ENCODE assay signal across 9 mouse cellular contexts in the genomic region with DNA sequence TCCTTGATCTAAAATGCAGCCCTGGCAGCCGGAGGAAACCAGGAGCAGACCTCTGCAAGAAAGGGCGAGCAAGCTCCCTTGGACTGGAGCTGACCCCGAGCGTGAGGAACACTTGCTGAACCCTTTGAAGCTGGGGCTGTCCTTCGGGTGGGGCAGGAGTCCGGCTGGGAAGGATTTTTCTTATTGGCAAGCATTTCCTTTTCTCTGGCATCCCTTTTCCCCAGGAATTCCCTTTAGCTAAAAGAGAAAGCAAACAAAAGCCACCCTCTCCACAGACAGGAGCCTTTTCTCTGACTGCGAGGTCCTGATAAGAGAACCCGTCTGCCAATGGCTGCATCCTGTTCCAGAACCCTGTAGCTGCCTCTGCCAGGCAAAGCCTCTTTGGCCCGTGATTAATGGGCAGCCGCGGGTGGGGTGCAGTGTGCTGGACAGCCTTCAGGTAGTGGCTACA.
DNase-seq lines count a peak whose midpoint lies in the region; ATAC-seq and TF ChIP-seq lines count a peak whose summit lies in the region.
"Had no signal": no experiment of that assay in that cellular context is flagged by ENCODE, and none has a peak within 500 bp of the region (broad histone marks: within the 10 kb centered on the region; RNA-seq: fewer than 3 reads in every experiment).

No protein-coding gene starts in this region.

- H3K27ac ChIP-seq in intestine, embryonic 15.5 days, result no peak overlapping the region
- no peak overlapping the region for H3K27ac ChIP-seq in intestine, postnatal 0 days (ENCODE audit: low read depth, low read length)
- H3K27ac ChIP-seq in lung, postnatal 0 days (ENCODE audit: low read length), result peak overlapping the region; percentile 87
- no peak overlapping the region for H3K27ac ChIP-seq in cerebellum, adult 2 months (ENCODE audit: insufficient read depth, low read length)
- H3K27ac ChIP-seq: macrophage had no signal

- peak; percentile 45; the same call in 1 of the 2 replicates for ATAC-seq in intestine, embryonic 15.5 days
- no peak for ATAC-seq in intestine, postnatal 0 days
- peak; percentile 92 for ATAC-seq in lung, postnatal 0 days

- WGBS in intestine, embryonic 15.5 days, result 32% methylated on average over 11 of the region's 11 CpGs
- 23% methylated on average over 11 of the region's 11 CpGs for WGBS in intestine, postnatal 0 days
- WGBS in lung, postnatal 0 days, result 11% methylated on average over 11 of the region's 11 CpGs
- 29% methylated on average over 11 of the region's 11 CpGs for WGBS in cerebellum, adult 2 months

- H3K4me3 ChIP-seq in intestine, embryonic 15.5 days (replicated peaks), result no peak overlapping the region
- H3K4me3 ChIP-seq in intestine, postnatal 0 days (ENCODE audit: low read depth, low read length), result no peak overlapping the region
- no peak overlapping the region for H3K4me3 ChIP-seq in lung, postnatal 0 days (ENCODE audit: low read depth, low read length)
- H3K4me3 ChIP-seq in cerebellum, adult 2 months (replicated peaks; ENCODE audit: insufficient read depth, low read depth, low read length), result no peak overlapping the region

- no peak overlapping the region for H3K4me2 ChIP-seq in intestine, embryonic 15.5 days (replicated peaks)
- no peak overlapping the region; the same call in 1 of the 2 replicates for H3K4me2 ChIP-seq in intestine, postnatal 0 days (replicated peaks; ENCODE audit: low read depth)
- peak overlapping the region; percentile 20 for H3K4me2 ChIP-seq in lung, postnatal 0 days (replicated peaks; ENCODE audit: low read depth, low read length)

- no peaks in the 10 kb centered on the region for H3K27me3 ChIP-seq in intestine, embryonic 15.5 days (replicated peaks)
- H3K27me3 ChIP-seq in intestine, postnatal 0 days (replicated peaks; ENCODE audit: control insufficient read depth, insufficient read depth, low read length), result no peaks in the 10 kb centered on the region
- H3K27me3 ChIP-seq in lung, postnatal 0 days (replicated peaks; ENCODE audit: insufficient read depth, low read length), result no peaks in the 10 kb centered on the region
- no peaks in the 10 kb centered on the region; the same call in 1 of the 2 replicates for H3K27me3 ChIP-seq in cerebellum, adult 2 months (ENCODE audit: control insufficient read depth, insufficient read depth, low read length)

- no peaks in the 10 kb centered on the region for H3K36me3 ChIP-seq in intestine, embryonic 15.5 days
- H3K36me3 ChIP-seq in intestine, postnatal 0 days (ENCODE audit: control insufficient read depth, insufficient read depth), result no peaks in the 10 kb centered on the region
- no peaks in the 10 kb centered on the region for H3K36me3 ChIP-seq in lung, postnatal 0 days (ENCODE audit: insufficient read depth, low read length)

- peak; percentile 30 for DNase-seq in adrenal gland, postnatal 10 days
- DNase-seq in heart, postnatal 14 days, result peak; percentile 28 to 59
- DNase-seq in lung, postnatal 0 days (ENCODE audit: low spot score), result peak; percentile 83
- DNase-seq in B cell, adult 2 months, result no peak
- no peak for DNase-seq in left cerebral cortex, postnatal 25 days (ENCODE audit: low spot score in 2 of 2)
- DNase-seq in cerebellum, adult 2 months, result no peak

- intact Hi-C loops in heart, postnatal 14 days (cut with DNase I), result no loop called here
- intact Hi-C loops in left cerebral cortex, postnatal 25 days (cut with DNase I), result no loop called here

- H3K4me1 ChIP-seq in intestine, embryonic 15.5 days (replicated peaks), result peaks cover 9% of the 10 kb centered on the region
- no peaks in the 10 kb centered on the region for H3K4me1 ChIP-seq in intestine, postnatal 0 days (replicated peaks; ENCODE audit: control insufficient read depth, insufficient read depth, low read length)
- peaks cover 5% of the 10 kb centered on the region; the same call in 1 of the 2 replicates for H3K4me1 ChIP-seq in lung, postnatal 0 days (ENCODE audit: insufficient read depth, low read depth, low read length)
- H3K4me1 ChIP-seq in cerebellum, adult 2 months (ENCODE audit: control insufficient read depth, insufficient read depth, low read length), result no peaks in the 10 kb centered on the region

- no peak overlapping the region for H3K9ac ChIP-seq in intestine, embryonic 15.5 days
- H3K9ac ChIP-seq in intestine, postnatal 0 days (ENCODE audit: low read depth, low read length), result no peak overlapping the region
- H3K9ac ChIP-seq in lung, postnatal 0 days (replicated peaks; ENCODE audit: low read depth), result no peak overlapping the region

- no peak for TF ChIP-seq POLR2A in cerebellum, adult 2 months (IDR thresholded peaks at IDR 0.05; ENCODE audit: borderline replicate concordance, insufficient read depth, low read length)

- TF ChIP-seq EP300 in lung, postnatal 0 days (IDR thresholded peaks at IDR 0.05), result peak; percentile 98

- H3K9me3 ChIP-seq in intestine, embryonic 15.5 days, result no peaks in the 10 kb centered on the region
- H3K9me3 ChIP-seq in intestine, postnatal 0 days (ENCODE audit: control insufficient read depth), result no peaks in the 10 kb centered on the region
- H3K9me3 ChIP-seq in lung, postnatal 0 days (ENCODE audit: low read length), result no peaks in the 10 kb centered on the region

- no peak for TF ChIP-seq CTCF in intestine, postnatal 0 days (IDR thresholded peaks at IDR 0.05; ENCODE audit: low read depth)
- TF ChIP-seq CTCF in lung, postnatal 0 days (IDR thresholded peaks at IDR 0.05), result no peak; the same call in 1 of the 2 replicates
- TF ChIP-seq CTCF in cerebellum, adult 2 months (IDR thresholded peaks at IDR 0.05; ENCODE audit: borderline replicate concordance, insufficient read depth, low read depth, low read length), result no peak

Comparison
In these comparisons a context has a peak if more than half of its experiments do, and no peak if none do; other contexts are left out.
1. DNase-seq: peak in adrenal gland, postnatal 10 days (single experiment), heart, postnatal 14 days (2 of 2) and lung, postnatal 0 days (single experiment); none in B cell, adult 2 months (0 of 2), left cerebral cortex, postnatal 25 days (0 of 2) and cerebellum, adult 2 months (0 of 2).